Mouse (Mus musculus): Measurements from ENCODE around the gene Glrb. TPM values are rescaled to one million over a fixed set of nuclear protein-coding genes. Genes with fewer than 3 reads are reported as not detected.

Gene Glrb
- total and polyA plus RNA-seq, 2 experiments: not detected

GRCm38 (mm10) chr3:80813734-80814133 lies 99.7 kb downstream of the Glrb start:
- Histone ChIP-seq H3K9ac (ENCODE audit: low read depth, low read length) (no peak overlapping the region), H3K27me3 (ENCODE audit: control insufficient read depth, insufficient read depth, low read length) (no peaks in the 10 kb centered on the region), H3K79me2 (ENCODE audit: control insufficient read depth, insufficient read depth, low read length) (no peaks in the 10 kb centered on the region), H3K4me3 (ENCODE audit: insufficient read depth, low read depth, low read length) (no peak overlapping the region), H3K36me3 (ENCODE audit: control insufficient read depth, insufficient read depth, low read length) (no peaks in the 10 kb centered on the region), H3K4me1 (ENCODE audit: control insufficient read depth, insufficient read depth, low read length) (no peaks in the 10 kb centered on the region), H3K27ac (replicated peaks; ENCODE audit: insufficient read depth, low read depth, low read length) (no peak overlapping the region)
- no peak for DNase-seq (ENCODE audit: extremely low read depth, low read depth, low spot score)
- TF ChIP-seq POLR2A (IDR thresholded peaks at IDR 0.05; ENCODE audit: extremely low read depth, insufficient read depth, low read length): no peak
- no peak for TF ChIP-seq CTCF (IDR thresholded peaks at IDR 0.05; ENCODE audit: low read depth, low read length)

GRCm38 (mm10) chr3:80812237-80812636 lies 101.2 kb downstream of the Glrb start:
- Histone ChIP-seq H3K27ac (replicated peaks; ENCODE audit: insufficient read depth, low read depth, low read length) (no peak overlapping the region), H3K9ac (ENCODE audit: low read depth, low read length) (no peak overlapping the region), H3K27me3 (ENCODE audit: control insufficient read depth, insufficient read depth, low read length) (no peaks in the 10 kb centered on the region), H3K4me1 (ENCODE audit: control insufficient read depth, insufficient read depth, low read length) (no peaks in the 10 kb centered on the region), H3K4me3 (ENCODE audit: insufficient read depth, low read depth, low read length) (no peak overlapping the region), H3K36me3 (ENCODE audit: control insufficient read depth, insufficient read depth, low read length) (no peaks in the 10 kb centered on the region), H3K79me2 (ENCODE audit: control insufficient read depth, insufficient read depth, low read length) (no peaks in the 10 kb centered on the region)
- no peak for DNase-seq (ENCODE audit: extremely low read depth, low read depth, low spot score)
- WGBS: 60% methylated on average over 3 of the region's 3 CpGs
- no peak for TF ChIP-seq CTCF (IDR thresholded peaks at IDR 0.05; ENCODE audit: low read depth, low read length)
- no peak for TF ChIP-seq POLR2A (IDR thresholded peaks at IDR 0.05; ENCODE audit: extremely low read depth, insufficient read depth, low read length)

GRCm38 (mm10) chr3:80805327-80805726 lies 108.1 kb downstream of the Glrb start:
- TF ChIP-seq POLR2A (IDR thresholded peaks at IDR 0.05; ENCODE audit: extremely low read depth, insufficient read depth, low read length): no peak
- TF ChIP-seq CTCF (IDR thresholded peaks at IDR 0.05; ENCODE audit: low read depth, low read length): no peak
- WGBS: 8% methylated on average over 1 of the region's 1 CpGs
- Histone ChIP-seq H3K4me1 (ENCODE audit: control insufficient read depth, insufficient read depth, low read length) (no peaks in the 10 kb centered on the region), H3K9ac (ENCODE audit: low read depth, low read length) (no peak overlapping the region), H3K27ac (replicated peaks; ENCODE audit: insufficient read depth, low read depth, low read length) (no peak overlapping the region), H3K36me3 (ENCODE audit: control insufficient read depth, insufficient read depth, low read length) (no peaks in the 10 kb centered on the region), H3K27me3 (ENCODE audit: control insufficient read depth, insufficient read depth, low read length) (peaks cover 10% of the 10 kb centered on the region), H3K4me3 (ENCODE audit: insufficient read depth, low read depth, low read length) (no peak overlapping the region), H3K79me2 (ENCODE audit: control insufficient read depth, insufficient read depth, low read length) (no peaks in the 10 kb centered on the region)
- DNase-seq (ENCODE audit: extremely low read depth, low read depth, low spot score): peak; percentile 9

- H3K4me1 ChIP-seq (ENCODE audit: control insufficient read depth, insufficient read depth, low read length): no peaks in the 10 kb centered on the region
- H3K27me3 ChIP-seq (ENCODE audit: control insufficient read depth, insufficient read depth, low read length): peaks cover 10% of the 10 kb centered on the region
- H3K27ac ChIP-seq (replicated peaks; ENCODE audit: insufficient read depth, low read depth, low read length): no peak overlapping the region
- no peaks in the 10 kb centered on the region for H3K79me2 ChIP-seq (ENCODE audit: control insufficient read depth, insufficient read depth, low read length)
- no peak overlapping the region for H3K4me3 ChIP-seq (ENCODE audit: insufficient read depth, low read depth, low read length)
- TF ChIP-seq POLR2A (IDR thresholded peaks at IDR 0.05; ENCODE audit: extremely low read depth, insufficient read depth, low read length) (no peak), CTCF (IDR thresholded peaks at IDR 0.05; ENCODE audit: low read depth, low read length) (no peak)
- H3K36me3 ChIP-seq (ENCODE audit: control insufficient read depth, insufficient read depth, low read length): no peaks in the 10 kb centered on the region
- H3K9ac ChIP-seq (ENCODE audit: low read depth, low read length): no peak overlapping the region
- DNase-seq (ENCODE audit: extremely low read depth, low read depth, low spot score): no peak
- WGBS: 59% methylated on average over 1 of the region's 1 CpGs
These were observed 109.6 kb downstream of the Glrb start for GRCm38 (mm10) chr3:80803811-80804210.

- no peak overlapping the region for H3K4me3 ChIP-seq (ENCODE audit: insufficient read depth, low read depth, low read length)
- TF ChIP-seq CTCF (IDR thresholded peaks at IDR 0.05; ENCODE audit: low read depth, low read length) (no peak), POLR2A (IDR thresholded peaks at IDR 0.05; ENCODE audit: extremely low read depth, insufficient read depth, low read length) (no peak)
- H3K36me3 ChIP-seq (ENCODE audit: control insufficient read depth, insufficient read depth, low read length): no peaks in the 10 kb centered on the region
- H3K79me2 ChIP-seq (ENCODE audit: control insufficient read depth, insufficient read depth, low read length): no peaks in the 10 kb centered on the region
- 59% methylated on average over 8 of the region's 8 CpGs for WGBS
- H3K9ac ChIP-seq (ENCODE audit: low read depth, low read length): no peak overlapping the region
- no peaks in the 10 kb centered on the region for H3K4me1 ChIP-seq (ENCODE audit: control insufficient read depth, insufficient read depth, low read length)
- no peak for DNase-seq (ENCODE audit: extremely low read depth, low read depth, low spot score)
- peaks cover 10% of the 10 kb centered on the region for H3K27me3 ChIP-seq (ENCODE audit: control insufficient read depth, insufficient read depth, low read length)
- no peak overlapping the region for H3K27ac ChIP-seq (replicated peaks; ENCODE audit: insufficient read depth, low read depth, low read length)
These were observed 110.2 kb downstream of the Glrb start for GRCm38 (mm10) chr3:80803211-80803610.

GRCm38 (mm10) chr3:80802596-80803081 lies 110.8 kb downstream of the Glrb start, which contains the start of gene Gria2:
Gene Gria2 (minus strand): TSS chr3:80802835.
- Histone ChIP-seq H3K4me3 (ENCODE audit: insufficient read depth, low read depth, low read length) (no peak within 1 kb of the TSS), H3K9ac (ENCODE audit: low read depth, low read length) (no peak within 1 kb of the TSS), H3K4me1 (ENCODE audit: control insufficient read depth, insufficient read depth, low read length) (no peaks in the 10 kb centered on the region), H3K79me2 (ENCODE audit: control insufficient read depth, insufficient read depth, low read length) (no peaks in the 10 kb centered on the region), H3K27me3 (ENCODE audit: control insufficient read depth, insufficient read depth, low read length) (peaks cover 10% of the 10 kb centered on the region), H3K27ac (replicated peaks; ENCODE audit: insufficient read depth, low read depth, low read length) (no peak within 1 kb of the TSS), H3K36me3 (ENCODE audit: control insufficient read depth, insufficient read depth, low read length) (no peaks in the 10 kb centered on the region)
- no peak for DNase-seq (ENCODE audit: extremely low read depth, low read depth, low spot score)
- TF ChIP-seq CTCF (IDR thresholded peaks at IDR 0.05; ENCODE audit: low read depth, low read length) (no peak), POLR2A (IDR thresholded peaks at IDR 0.05; ENCODE audit: extremely low read depth, insufficient read depth, low read length) (no peak)
- WGBS: 2% methylated on average over 35 of the region's 35 CpGs

Measured in liver, adult 2 months (tissue).